Mouse (Mus musculus) layer of hippocampus, adult 9-11 months (tissue): ENCODE measurements around the gene Tradd.

ENCODE experiments used
- DNase-seq: peaks from one replicate; pipeline ENCODE4 v3.0.0; 2022

Gene Tradd

DNA sequence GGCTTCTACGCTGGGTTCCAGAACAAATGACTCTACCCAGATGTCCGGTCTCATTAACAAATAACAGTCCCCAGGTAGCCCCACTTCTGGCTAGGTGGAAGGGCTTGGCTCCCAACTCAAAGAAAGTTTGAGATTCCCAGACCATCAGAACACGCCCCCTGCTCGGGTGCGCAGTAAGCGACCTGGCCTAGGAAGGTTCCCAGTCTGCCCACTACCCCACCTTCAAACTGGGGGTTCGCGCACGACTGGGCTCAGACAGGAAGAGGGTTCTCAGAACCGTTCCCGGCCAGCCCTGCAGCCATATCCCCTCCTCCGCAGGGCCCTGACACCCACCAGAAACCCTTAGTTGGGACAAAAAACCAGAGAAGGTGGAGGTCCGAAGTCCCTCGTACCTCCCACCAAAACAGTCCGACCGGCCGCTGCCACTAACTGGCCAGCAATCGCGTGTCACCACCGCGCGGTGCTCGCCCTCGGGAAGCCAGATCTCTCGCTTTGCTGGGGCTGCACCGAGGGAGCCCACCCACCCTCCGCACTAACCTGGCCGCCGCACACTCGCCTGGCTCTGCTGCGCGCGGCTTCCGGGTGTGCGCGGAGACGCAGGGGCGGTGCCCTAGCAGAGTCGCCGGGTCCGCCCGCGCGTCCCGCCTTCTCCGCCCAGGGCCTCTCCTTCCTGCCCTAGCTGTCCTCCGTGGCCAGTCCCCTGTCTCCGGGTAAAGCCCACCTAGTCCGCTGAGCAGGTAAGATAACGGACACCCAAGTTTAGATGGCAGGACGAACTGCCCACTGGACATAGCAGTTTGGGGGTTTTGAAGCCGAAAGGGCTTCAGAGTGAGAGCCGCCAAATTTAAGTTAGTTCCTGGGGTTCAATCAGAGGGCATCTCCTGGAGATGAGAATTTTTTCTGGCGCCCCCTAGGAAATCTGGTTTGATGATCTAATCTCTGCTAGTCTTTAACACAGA is at the start of gene Tradd, which contains the start of gene Fbxl8:
Tradd (minus strand) TSS at position 586 of the 959 bp plus-strand sequence.
Fbxl8 (plus strand) TSS at position 625 of the 959 bp plus-strand sequence.
- DNase-seq: no peak

DNA sequence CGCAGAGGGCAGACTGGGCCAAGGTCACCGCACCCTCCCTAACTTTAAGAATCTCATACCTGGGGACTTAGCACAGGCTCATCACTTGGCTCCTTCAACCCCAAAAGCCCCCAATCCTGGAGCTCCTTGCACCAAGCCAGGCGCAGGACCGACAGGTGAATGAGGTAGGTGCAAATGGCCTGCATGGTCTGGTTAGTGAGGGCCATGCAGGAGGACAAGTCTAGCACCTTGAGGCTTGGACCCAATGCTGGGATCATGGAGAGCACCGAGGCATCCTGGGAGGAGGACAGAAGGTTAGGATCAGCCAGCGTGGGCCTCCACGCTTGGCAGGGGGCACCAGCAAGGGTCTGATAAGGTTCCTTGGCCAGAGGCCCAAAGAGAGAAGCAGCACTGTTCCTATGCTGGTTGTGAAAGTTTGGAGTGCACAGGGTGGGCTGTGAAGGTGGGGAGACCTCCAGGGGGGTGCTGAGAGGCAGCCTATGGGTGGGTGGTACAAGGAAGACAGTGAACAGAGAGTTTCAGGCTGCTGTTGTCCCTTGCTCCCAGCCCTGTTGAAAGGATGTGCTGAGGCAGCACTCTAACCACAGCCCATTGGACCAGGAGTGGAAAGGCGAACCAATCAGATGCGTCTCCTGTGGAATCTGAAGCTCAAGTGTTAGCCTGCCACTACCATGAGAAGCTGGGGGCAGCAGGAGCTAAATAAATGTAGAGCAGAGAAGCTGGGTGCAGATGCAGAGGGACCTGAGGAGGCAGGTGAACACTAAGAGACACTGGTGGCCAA is 49.4 kb upstream of the Tradd start:
- DNase-seq: no peak

DNA sequence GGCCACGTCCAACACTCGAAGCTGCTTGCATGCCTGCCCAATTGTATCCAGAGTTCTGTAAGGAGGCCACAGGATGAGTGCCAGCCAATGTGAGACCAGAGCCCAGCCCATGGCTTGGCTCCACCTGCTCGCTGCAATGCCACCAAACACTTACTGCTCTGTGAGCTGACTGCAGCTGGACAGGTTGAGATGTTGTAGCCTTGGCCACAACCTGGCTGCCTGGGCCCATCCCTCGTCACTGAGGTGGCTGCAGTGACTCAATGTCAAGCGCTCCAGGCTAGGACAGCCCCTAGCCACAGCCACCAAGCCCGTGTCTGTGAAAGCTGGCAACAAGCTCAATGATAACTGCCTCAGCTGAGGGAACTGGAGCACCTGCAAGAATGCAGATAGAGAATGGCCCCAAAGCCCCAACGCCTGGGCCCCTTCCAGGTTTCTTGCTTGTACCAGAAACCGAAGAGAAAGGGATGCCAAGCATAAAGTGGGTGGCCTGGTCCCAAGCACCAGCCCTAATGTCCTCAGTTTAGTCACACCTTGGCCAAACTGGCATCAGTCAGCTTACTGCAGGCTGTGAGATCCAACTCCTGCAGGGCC is 48.6 kb upstream of the Tradd start:
- no peak for DNase-seq

DNA sequence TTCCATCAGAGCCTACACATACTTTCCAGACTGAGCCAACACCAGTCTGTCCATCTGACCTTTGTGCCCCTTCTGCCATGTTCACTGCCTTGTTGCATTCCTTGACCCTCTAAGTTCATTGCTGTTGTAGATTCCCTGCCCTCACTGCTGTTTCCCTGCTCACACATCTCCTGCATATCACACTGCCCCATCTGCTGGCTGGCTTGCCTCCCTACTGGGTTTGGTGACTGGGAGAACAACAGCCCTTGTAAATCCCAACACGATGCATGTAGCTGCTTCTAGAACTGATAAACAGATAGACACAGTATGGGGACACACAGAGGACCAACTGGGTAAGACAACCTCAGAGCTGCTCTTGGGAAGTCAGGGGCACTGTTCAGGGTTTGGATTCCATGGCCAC is 47.3 kb upstream of the Tradd start:
- no peak for DNase-seq

DNA sequence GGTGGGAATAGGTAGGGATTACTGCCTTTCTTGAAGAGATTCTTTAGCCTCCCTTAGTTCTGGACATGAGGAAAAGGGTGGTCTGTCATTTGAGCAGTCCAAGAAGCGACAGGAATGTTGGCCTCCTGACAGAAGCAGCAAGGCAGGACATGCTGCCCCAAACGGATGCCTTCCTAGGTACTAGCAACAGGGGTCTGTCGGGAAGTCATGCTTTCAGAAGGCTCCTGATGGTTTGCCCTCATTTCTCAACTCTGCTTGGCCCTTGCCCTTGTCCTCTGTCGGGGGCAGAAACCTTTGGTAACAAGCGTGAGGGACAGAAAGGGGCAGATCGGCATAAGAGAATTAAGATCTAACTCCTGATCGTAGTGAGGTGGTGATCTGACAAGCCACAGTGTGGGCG is 45.7 kb upstream of the Tradd start:
- DNase-seq: no peak

DNA sequence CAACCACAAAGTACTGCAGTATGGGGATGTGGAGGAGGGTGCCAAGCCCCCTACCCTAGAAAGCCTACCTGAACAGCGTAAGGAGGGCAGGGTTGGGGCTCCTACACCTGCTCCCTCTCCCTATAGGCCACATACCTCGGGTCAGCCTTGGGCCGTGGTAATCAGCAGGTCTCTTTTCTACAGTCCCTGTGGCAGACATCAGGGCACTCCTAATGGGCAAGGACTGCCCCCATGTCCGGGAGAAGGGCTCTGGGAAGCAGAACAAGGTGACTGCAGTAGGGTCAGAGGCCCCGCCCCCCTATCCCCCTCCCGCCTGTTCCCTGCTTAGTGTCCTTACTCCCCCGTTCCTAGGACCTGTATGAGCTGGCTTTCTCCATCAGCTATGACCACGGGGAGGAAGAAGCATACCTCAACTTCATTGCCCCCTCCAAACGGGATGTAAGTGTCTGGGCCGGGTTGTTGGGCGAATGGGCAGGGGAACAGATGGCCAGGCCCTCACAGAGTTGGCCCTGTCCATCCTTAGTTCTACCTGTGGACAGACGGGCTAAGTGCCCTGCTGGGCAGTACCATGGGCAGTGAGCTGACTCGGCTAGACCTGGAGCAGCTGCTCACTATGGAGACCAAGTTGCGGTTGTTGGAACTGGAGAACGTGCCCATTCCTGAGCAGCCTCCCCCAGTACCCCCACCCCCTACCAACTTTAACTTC is 44.9 kb upstream of the Tradd start:
- no peak for DNase-seq

DNA sequence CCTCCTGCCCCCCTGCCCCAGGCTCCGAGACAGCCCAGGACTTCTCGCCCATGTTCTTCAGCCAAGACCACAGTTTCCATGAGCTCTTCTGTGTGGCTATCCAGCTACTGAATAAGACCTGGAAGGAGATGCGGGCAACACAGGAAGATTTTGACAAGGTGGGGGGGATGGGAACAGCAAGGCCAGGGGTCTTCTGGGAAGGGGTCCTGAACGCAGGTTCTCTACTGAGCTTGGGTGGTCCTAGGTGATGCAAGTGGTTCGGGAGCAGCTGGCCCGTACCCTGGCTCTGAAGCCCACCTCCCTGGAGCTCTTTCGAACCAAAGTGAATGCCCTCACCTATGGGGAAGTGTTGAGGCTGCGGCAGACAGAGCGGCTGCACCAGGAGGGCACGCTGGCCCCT is 44.0 kb upstream of the Tradd start:
- DNase-seq: no peak

DNA sequence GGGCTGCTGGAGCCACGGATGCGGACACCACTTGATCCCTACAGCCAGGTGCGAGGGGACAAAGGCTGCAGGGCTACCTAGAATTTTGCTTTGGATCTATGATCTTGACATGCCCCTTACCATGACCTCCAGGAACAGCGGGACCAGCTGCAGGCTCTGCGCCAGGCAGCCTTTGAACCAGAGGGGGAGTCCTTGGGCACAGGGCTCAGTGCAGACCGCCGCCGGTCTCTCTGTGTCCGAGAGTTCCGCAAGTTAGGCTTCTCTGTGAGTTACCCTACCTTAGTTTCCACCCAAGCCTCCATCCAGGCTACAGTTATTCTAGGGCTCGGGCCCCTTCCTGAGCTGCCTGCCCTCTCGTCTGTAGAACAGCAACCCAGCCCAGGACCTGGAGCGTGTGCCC is 43.3 kb upstream of the Tradd start:
- no peak for DNase-seq

DNA sequence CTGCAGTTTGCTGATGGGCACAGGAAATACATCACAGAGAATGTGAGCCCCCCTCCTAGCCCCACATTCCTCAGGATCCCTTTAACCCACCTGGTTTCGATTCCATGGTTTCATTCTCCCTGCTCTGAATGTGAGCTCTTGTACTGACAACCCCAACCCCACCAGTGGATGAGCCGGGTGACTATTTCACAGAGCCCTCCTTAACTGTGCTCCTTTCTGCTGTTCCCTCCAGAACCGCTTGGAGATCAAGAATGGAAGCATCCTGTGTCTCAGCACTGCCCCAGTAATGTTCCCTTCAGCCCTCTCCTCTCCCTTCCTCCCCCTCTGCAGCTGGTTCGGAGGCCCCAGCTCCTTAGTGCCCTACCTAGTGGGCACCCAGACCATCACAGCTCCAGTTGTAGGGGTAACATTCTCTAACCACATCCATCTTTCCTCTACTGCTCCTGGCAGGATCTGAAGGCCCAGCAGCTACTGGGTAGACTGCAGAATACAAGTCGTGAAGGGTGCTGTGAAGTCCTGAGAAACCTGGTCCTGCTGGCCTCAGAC is 41.8 kb upstream of the Tradd start:
- no peak for DNase-seq

DNA sequence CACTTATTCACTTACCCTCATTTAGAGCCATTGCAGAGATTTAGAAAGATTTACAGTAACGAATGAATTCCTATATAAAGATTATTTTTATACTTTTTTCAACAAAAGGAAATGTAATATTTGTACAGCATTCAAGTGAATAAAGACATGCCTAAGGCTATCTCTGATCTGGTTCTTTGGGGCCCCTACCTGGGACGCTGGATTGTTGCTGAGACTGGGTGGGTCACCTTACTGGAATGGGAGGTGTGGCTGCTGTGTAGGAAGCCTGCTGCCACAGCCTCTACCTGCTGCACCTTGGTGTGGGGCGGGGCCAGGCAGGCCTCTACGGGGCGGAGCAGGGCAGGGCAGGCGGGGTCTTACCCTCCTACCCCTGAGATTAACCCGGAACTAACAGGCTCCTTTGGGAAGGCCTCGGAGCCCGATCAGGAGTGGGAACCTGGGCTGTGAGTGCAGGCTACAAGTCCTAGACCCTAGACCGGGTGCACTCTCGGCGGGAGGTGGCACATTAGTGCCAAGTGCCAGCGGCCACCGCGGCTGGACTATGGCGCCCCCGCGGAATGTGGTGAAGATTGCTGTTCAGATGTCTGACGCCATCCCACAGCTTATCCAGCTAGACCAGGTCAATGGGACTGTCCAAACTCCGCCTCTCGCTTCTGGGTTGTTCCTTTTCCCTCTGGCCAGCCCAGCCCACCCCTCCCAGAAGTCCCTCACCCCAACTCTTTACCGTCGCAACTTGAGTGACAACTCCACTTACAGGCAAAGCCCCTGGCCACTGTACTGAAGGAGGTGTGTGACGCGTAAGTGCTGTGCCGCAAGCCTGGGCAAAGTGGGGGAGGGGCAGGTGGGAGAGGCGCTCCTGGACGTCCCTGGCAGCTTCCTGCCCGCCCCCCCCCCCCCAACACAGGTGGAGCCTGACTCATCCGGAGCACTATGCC is 41.1 kb upstream of the Tradd start, which contains the start of gene Elmo3:
Elmo3 (plus strand) TSS at position 391 of the 935 bp plus-strand sequence.
- no peak for DNase-seq

DNA sequence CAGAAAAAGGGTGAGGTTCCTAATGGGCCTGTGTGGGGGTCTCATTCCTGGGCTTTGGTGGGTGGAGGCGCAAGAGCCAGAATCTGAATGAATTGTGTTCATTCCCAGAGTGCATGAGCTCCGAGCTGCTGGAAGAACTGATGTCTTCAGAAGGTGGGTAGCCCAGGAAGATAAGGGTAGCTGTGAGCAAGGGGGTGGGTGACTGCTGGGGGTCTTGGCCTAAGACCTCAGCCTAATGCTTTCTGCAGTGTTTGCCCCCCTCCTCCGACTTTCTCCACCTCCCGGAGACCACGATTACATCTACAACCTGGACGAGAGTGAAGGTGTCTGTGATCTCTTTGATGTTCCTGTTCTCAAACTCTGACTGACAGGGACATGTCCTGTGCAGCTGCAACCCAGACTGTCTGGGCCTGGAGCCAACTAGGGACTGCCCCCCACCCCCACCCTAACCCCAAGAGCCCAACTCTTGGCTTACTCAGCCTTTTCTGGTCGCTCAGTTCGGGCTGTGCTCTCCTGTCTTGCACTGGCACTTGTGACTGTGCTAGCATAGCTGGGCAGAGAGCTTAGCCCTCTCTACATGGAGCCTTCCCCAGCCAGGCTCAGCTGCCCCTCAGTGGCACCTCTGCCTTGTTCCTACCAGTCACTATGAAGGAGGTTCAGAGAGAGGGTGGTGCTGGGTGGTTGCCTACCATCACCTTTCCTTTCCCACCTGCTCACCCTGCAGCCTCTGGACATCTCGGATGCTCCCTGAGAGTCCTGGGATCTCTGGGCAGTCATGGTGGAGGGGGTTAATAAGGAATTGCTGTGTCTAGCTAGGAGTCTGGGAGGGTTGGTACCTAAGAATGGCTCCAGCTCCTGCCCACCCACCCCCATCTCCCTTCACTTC is 40.2 kb upstream of the Tradd start:
- no peak for DNase-seq

DNA sequence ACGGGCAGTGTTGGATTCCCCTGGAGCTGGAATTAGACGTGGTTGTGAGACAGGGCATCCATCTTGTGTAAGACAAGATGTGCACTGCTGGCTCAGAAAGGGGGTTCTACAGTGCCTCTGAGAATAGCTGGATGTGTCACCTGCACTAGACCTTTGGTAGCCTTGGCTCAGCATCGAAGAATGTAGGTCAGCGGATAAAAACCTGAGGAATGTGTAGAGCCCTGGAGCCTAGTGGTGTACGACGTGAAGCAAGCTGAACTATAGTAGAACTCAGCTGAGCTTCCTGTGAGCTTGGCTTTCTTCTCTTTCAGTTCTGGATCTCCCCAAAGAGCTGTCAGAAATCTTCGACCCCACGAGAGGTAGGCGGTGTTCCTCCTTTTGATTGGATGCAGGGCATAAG is 39.5 kb upstream of the Tradd start:
- DNase-seq: no peak

DNA sequence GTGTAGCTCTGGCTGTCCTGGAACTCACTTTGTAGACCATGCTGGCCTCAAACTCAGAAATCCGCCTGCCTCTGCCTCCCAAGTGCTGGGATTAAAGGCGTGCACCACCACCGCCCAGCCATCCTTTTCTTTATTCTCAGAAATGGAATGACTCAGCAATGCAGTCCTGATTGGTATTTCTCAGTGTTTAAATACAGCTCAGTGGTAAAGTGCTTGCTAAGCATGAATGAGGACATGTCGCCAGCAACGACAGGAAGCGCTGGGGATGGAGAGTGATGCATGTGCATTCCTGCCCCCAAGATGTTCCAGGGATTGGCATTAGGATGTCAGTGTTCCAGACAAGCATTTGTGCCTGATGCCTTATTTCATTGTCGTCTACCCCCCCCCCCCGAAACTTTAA is 39.0 kb upstream of the Tradd start:
- no peak for DNase-seq

DNA sequence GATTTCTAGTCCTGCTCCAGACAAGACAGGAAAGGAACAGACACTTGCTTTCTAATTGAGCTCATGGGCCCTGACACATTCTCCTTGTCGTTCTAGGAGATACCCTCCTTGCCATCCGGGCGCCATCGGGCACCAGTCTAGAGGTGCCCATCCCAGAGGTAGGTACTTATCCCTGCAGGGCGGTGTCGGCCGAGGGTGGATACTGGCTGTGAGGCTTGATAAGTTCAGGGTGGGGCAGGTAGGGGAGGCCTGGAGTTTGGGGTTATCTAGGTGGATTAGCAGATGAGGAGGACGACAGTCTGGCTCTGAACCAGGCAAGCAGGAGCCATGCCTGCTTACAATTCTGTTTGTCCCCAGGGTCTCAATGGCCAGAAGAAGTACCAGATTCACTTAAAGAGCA is 35.6 kb upstream of the Tradd start:
- DNase-seq: no peak

DNA sequence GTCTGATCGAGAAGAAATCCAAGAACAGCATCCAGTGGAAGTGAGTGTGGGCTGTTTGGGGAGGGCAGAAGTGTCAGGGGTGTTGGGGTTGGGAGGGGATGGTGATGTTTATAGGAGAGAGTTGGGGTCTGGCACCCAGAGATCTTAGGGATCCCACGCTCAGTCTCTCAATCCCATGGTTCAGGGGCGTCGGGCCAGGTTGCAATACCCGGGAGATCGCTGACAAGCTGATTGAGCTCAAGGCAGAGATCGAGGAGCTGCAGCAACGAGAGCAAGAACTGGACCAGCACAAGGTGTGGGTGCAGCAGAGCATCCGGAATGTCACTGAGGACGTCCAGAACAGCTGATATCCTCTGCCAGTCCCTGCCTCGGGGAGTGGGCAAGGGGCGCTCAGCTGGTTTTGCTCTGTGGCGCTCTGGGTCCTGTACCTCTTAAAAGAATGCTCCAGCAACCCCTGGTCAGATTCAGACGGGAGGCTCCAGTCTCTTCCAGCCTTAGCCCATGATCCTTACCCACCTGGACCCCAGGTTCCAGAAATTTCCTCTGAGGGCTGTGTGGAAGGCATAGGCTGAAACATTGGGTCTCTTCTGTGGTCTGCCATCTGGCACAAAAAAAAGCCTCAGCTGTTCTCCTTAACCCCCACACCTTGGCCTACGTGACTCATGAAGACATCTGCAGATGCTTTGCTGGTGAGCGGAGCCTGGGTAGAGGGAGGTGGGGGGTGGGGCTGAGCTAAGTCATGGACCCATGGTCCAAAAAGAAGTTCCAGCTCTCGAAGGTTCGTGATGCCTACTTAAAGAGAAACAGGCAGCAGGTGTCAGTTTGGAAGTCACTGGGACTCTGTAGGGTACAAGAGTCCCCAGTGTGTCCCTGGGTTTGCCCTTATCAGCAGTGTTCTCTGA is 34.2 kb upstream of the Tradd start:
- DNase-seq: no peak

DNA sequence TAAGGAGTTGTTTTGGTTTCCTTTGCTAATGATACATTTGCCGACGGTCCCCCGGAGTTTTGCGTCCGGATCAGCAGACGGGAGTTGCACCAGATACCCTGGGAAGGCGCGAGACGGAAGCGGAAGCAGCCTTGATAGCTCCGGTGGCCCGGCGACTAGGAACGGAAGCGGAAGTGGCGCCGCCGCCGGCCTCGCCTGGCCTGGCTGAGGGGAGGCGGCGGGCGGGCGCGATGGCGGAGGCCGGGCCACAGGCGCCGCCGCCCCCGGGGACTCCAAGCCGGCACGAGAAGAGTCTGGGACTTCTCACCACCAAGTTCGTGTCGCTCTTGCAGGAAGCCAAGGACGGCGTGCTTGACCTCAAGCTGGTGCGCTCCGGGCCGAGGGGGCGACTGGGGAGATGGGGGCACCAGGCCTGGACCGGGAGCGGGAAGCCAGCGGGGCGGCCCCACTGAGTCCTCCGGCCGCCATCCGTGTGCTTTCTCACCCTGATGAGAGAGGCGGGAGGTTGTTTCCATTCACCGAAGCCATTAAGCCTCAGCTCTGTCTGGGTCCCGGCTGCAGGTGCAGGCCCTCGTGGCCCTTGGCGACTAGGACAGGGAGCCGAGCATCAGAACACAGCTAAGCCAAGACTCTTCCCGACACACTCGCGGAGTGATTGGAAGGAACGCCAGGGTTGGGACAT is 33.2 kb upstream of the Tradd start, which contains the start of gene E2f4:
E2f4 (plus strand) TSS at position 153 of the 682 bp plus-strand sequence.
- peak; percentile 94 for DNase-seq

DNA sequence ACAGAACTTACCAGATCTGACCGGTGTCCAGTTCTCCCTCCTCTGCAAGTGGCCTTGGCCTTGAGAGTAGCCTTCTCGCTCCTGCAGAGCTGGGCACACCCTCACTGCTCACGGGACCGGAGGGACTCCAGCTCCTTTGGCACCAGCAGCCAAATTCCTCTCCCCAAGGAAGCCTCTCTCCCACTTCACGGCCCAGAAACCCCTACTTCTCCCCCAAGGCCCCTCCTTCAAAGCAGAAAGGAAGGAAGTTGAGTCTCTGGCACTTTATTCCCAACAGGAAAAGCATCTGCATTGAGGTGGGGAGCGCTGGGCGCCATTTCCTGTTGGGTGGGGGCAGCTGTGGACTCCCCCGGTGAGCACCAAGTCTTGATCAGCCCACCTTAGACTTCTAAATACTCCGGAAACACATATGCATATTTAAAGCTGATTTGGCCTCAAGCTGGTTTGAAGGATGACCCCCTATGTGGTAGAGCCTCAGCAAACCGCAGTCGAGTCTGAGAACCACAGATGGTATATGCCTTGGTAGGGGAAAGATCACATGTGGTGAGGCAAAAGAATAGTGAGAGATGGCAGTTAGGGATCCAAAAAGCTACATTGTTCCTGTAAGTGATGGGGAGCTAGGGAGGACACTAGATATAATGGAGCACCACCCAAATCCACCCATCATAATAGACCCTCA is 31.6 kb upstream of the Tradd start, which contains the start of gene Exoc3l:
Exoc3l (minus strand) TSS at position 207 of the 679 bp plus-strand sequence.
- no peak for DNase-seq

DNA sequence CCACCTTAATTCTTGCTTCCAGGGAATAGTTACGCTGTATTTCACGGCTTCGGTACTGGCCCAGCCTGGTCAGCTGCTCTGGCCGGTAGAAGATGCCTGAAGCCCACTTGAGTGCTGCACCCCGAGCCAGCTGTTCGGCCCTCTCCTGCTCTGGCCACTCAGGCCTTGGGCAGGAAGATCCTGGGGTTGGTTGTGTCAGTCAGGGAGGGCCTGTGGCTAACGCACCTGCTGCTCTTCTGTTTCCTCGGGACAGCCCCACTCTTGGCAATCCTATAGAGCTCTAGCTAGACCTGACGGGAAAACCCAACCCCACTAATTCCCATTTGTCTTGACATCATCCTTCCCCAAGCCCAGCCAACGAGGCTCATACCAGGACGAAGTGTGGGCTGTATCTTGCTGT is 30.8 kb upstream of the Tradd start:
- no peak for DNase-seq
